24 mouse cellular contexts compared by ENCODE assay signal in the genomic region with DNA sequence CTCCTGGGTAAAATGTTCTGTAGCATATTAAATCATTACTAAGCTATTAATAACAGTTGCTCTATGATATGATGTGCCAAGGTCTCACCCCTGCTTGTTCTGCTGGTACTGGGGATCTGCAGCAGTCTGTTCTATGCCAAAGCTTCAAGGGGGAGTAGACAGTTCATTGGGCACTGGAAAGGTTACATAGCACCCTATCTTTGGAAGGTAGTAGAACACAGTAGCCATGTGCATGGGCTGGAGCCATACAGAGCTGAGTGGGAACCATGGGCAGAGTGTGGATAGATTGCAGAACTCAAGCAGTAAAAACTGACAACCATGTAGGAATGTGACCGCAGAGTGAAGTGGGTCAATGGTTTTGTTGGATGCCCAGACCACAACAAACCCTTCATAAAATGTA.
DNase-seq lines count a peak whose midpoint lies in the region; ATAC-seq and TF ChIP-seq lines count a peak whose summit lies in the region.
"Had no signal": no experiment of that assay in that cellular context is flagged by ENCODE, and none has a peak within 500 bp of the region (broad histone marks: within the 10 kb centered on the region; RNA-seq: fewer than 3 reads in every experiment).

No protein-coding gene starts in this region.

- no peak overlapping the region for H3K9ac ChIP-seq in heart, postnatal 0 days (replicated peaks; ENCODE audit: low read depth, low read length)
- H3K9ac ChIP-seq: forebrain, embryonic 12.5 days; forebrain, postnatal 0 days; liver, embryonic 12.5 days; liver, postnatal 0 days; midbrain, embryonic 13.5 days; neural tube, embryonic 13.5 days had no signal

- no peaks in the 10 kb centered on the region for H3K4me1 ChIP-seq in heart, postnatal 0 days (ENCODE audit: control insufficient read depth, insufficient read depth)
- no peaks in the 10 kb centered on the region for H3K4me1 ChIP-seq in heart, embryonic 10.5 days
- H3K4me1 ChIP-seq in lung, adult 2 months (ENCODE audit: control insufficient read depth, insufficient read depth, low read length), result no peaks in the 10 kb centered on the region
- H3K4me1 ChIP-seq: forebrain, embryonic 12.5 days; liver, embryonic 12.5 days; midbrain, embryonic 13.5 days; neural tube, embryonic 13.5 days had no signal

- no peak for TF ChIP-seq POLR2A in lung, adult 2 months (IDR thresholded peaks at IDR 0.05; ENCODE audit: borderline replicate concordance, extremely low read depth, low read depth, low read length)

- H3K27ac ChIP-seq in heart, postnatal 0 days (ENCODE audit: low read depth), result no peak overlapping the region
- no peak overlapping the region for H3K27ac ChIP-seq in heart, embryonic 10.5 days
- peak overlapping the region; percentile 80 for H3K27ac ChIP-seq in layer of hippocampus, adult 2 months
- H3K27ac ChIP-seq: forebrain, embryonic 12.5 days; liver, embryonic 12.5 days; macrophage; midbrain, embryonic 13.5 days; neural tube, embryonic 13.5 days had no signal

- peak; percentile 87 for ATAC-seq in heart, postnatal 0 days (ENCODE audit: insufficient read depth, low read depth)
- ATAC-seq: forebrain, postnatal 0 days; hindbrain, embryonic 16.5 days; liver, embryonic 12.5 days; liver, postnatal 0 days; lung, postnatal 0 days; midbrain, embryonic 13.5 days had no signal

- TF ChIP-seq CTCF in heart, postnatal 0 days (IDR thresholded peaks at IDR 0.05; ENCODE audit: low read depth), result no peak
- no peak for TF ChIP-seq CTCF in layer of hippocampus, adult 2 months (conservative IDR thresholded peaks at IDR 0.05)
- TF ChIP-seq CTCF in lung, adult 2 months (IDR thresholded peaks at IDR 0.05; ENCODE audit: insufficient read depth, low read length), result no peak

- TF ChIP-seq EP300 in heart, postnatal 0 days (IDR thresholded peaks at IDR 0.05; ENCODE audit: low read depth), result no peak

- no peaks in the 10 kb centered on the region for H3K36me3 ChIP-seq in heart, postnatal 0 days (replicated peaks; ENCODE audit: control insufficient read depth, insufficient read depth, low read length)
- H3K36me3 ChIP-seq in heart, embryonic 10.5 days, result no peaks in the 10 kb centered on the region
- H3K36me3 ChIP-seq: forebrain, embryonic 12.5 days; liver, embryonic 12.5 days; midbrain, embryonic 13.5 days had no signal

- no peaks in the 10 kb centered on the region for H3K9me3 ChIP-seq in heart, postnatal 0 days (replicated peaks; ENCODE audit: control insufficient read depth, low read length)
- H3K9me3 ChIP-seq in heart, embryonic 10.5 days, result no peaks in the 10 kb centered on the region
- H3K9me3 ChIP-seq: forebrain, embryonic 12.5 days; liver, embryonic 12.5 days; neural tube, embryonic 13.5 days had no signal

- peak; percentile 5 for DNase-seq in adrenal gland, postnatal 10 days
- DNase-seq in adrenal gland, postnatal 25 days, result no peak
- DNase-seq in heart, postnatal 0 days (ENCODE audit: low spot score), result peak; percentile 23
- DNase-seq in heart, embryonic 10.5 days (ENCODE audit: low spot score), result no peak
- DNase-seq in layer of hippocampus, adult 2 months (ENCODE audit: low spot score in 2 of 2), result no peak
- no peak for DNase-seq in layer of hippocampus, postnatal 10 days (ENCODE audit: low spot score in 2 of 2)
- no peak for DNase-seq in lung, adult 2 months
- DNase-seq: cerebellum, adult 2 months; cerebellum, postnatal 14 days; forebrain, postnatal 0 days; kidney, adult 18-20 months; layer of hippocampus, postnatal 36 days; left cerebral cortex, postnatal 4 days; liver, postnatal 0 days; right cerebral cortex, postnatal 4 days; thymus, adult 2 months; thymus, postnatal 36 days had no signal

- no peak overlapping the region for H3K4me3 ChIP-seq in heart, postnatal 0 days (ENCODE audit: low read depth, low read length)
- H3K4me3 ChIP-seq in heart, embryonic 10.5 days, result no peak overlapping the region
- no peak overlapping the region for H3K4me3 ChIP-seq in layer of hippocampus, adult 2 months
- H3K4me3 ChIP-seq in lung, adult 2 months (replicated peaks; ENCODE audit: extremely low read depth, low read depth, low read length), result no peak overlapping the region
- H3K4me3 ChIP-seq: forebrain, embryonic 12.5 days; liver, embryonic 12.5 days; midbrain, embryonic 13.5 days; neural tube, embryonic 13.5 days had no signal

- H3K4me2 ChIP-seq in heart, postnatal 0 days (ENCODE audit: low read depth, low read length), result no peak overlapping the region
- H3K4me2 ChIP-seq: forebrain, embryonic 12.5 days; liver, embryonic 12.5 days; midbrain, embryonic 13.5 days; neural tube, embryonic 13.5 days had no signal

- no peaks in the 10 kb centered on the region for H3K27me3 ChIP-seq in heart, postnatal 0 days (ENCODE audit: control insufficient read depth, insufficient read depth, low read length)
- H3K27me3 ChIP-seq in heart, embryonic 10.5 days (ENCODE audit: insufficient read depth, poor library complexity, severe bottlenecking), result no peaks in the 10 kb centered on the region
- H3K27me3 ChIP-seq: forebrain, embryonic 12.5 days; liver, embryonic 12.5 days; midbrain, embryonic 13.5 days; neural tube, embryonic 13.5 days had no signal

- 85% methylated on average over 1 of the region's 1 CpGs for WGBS in heart, postnatal 0 days
- 96% methylated on average over 1 of the region's 1 CpGs for WGBS in heart, embryonic 10.5 days
- 100% methylated on average over 1 of the region's 1 CpGs for WGBS in lung, adult 2 months

Comparison
In these comparisons a context has a peak if more than half of its experiments do, and no peak if none do; other contexts are left out.
1. DNase-seq: peak in adrenal gland, postnatal 10 days (single experiment) and heart, postnatal 0 days (single experiment); none in adrenal gland, postnatal 25 days (single experiment), heart, embryonic 10.5 days (single experiment), layer of hippocampus, adult 2 months (0 of 2), layer of hippocampus, postnatal 10 days (0 of 2) and lung, adult 2 months (single experiment).